Mouse (Mus musculus) hindbrain, embryonic 10.5 days (tissue): ENCODE results near the gene Ddx42. TPM values are rescaled to one million over a fixed set of nuclear protein-coding genes. Genes with fewer than 3 reads are reported as not detected.
A peak's percentile ranks its signal among the peaks of the same experiment; 100 is the strongest.
"Not testable (repeated sequence)": the region's sequence is repeated elsewhere in the genome, so short reads cannot be mapped to it uniquely, and the experiment has no call there.

ENCODE experiments used
- DNase-seq: peaks from one replicate; pipeline ENCODE4 v3.0.0-alpha.2; 2017; ENCODE audit warnings: low spot score
- H3K27ac ChIP-seq: fragments of 300-500 bp; sonication (generic); 2 replicates; pipeline ENCODE4 v1.5.1; 2016; ENCODE audit warnings: mild to moderate bottlenecking, moderate library complexity
- H3K27me3 ChIP-seq: fragments of 300-500 bp; sonication (generic); 2 replicates; pipeline ENCODE4 v1.6.1; 2016; ENCODE audit warnings: mild to moderate bottlenecking; ENCODE audit not compliant: poor library complexity, insufficient read depth, severe bottlenecking
- H3K36me3 ChIP-seq: fragments of 300-500 bp; sonication (generic); 2 replicates; pipeline ENCODE4 v1.6.1; 2016; ENCODE audit warnings: mild to moderate bottlenecking, moderate library complexity
- H3K4me1 ChIP-seq: fragments of 300-500 bp; sonication (generic); replicated peaks from 2 replicates; pipeline ENCODE4 v1.6.1; 2016; ENCODE audit warnings: mild to moderate bottlenecking
- H3K4me3 ChIP-seq: fragments of 300-500 bp; sonication (generic); 2 replicates; pipeline ENCODE4 v1.5.1; 2016; ENCODE audit warnings: mild to moderate bottlenecking, moderate library complexity
- H3K9me3 ChIP-seq: fragments of 300-500 bp; sonication (generic); 2 replicates; pipeline ENCODE4 v1.6.1; 2016; ENCODE audit warnings: mild to moderate bottlenecking, moderate library complexity
- WGBS: fragments of 180-500 bp; shearing (Covaris S2); methylation state at CpG from one replicate; pipeline ENCODE4 v1.1.7; 2016; 5-methylcytosine and 5-hydroxymethylcytosine counted together
- polyA plus RNA-seq: library from polyadenylated mRNA; unstranded; fragments of >200 nt; fragmentation: Nextera tagmentation; extraction: Ambion mirVana; gene quantifications from 2 replicates; pipeline ENCODE4 v1.2.1, GENCODE M21; 2016

The Ddx42 gene
- polyA plus RNA-seq, 1 experiment from 2014 or later, result 85.6 TPM

GRCm38 (mm10) chr11:106215450-106215859 lies 1.3 kb upstream of the Ddx42 start:
- DNase-seq, result no peak
- H3K36me3 ChIP-seq, result peaks cover 33% of the 10 kb centered on the region
- H3K4me3 ChIP-seq, result peak overlapping the region; percentile 84
- H3K27me3 ChIP-seq, result no peaks in the 10 kb centered on the region
- WGBS, result 38% methylated on average over 7 of the region's 7 CpGs
- H3K9me3 ChIP-seq, result no peaks in the 10 kb centered on the region
- H3K27ac ChIP-seq, result peak overlapping the region; percentile 95
- peaks cover 29% of the 10 kb centered on the region for H3K4me1 ChIP-seq

- DNase-seq, result peak; percentile 97
- Histone ChIP-seq H3K9me3 (no peaks in the 10 kb centered on the region), H3K27me3 (no peaks in the 10 kb centered on the region), H3K36me3 (peaks cover 27% of the 10 kb centered on the region), H3K4me3 (peak within 1 kb of the TSS; percentile 84), H3K27ac (peak within 1 kb of the TSS; percentile 95), H3K4me1 (peaks cover 29% of the 10 kb centered on the region)
- WGBS, result under 1% methylated on average over 46 of the region's 46 CpGs
Measured at GRCm38 (mm10) chr11:106215927-106216729, 598 bp upstream of the Ddx42 start, which contains the start of gene Ccdc47. TSS of gene Ccdc47 (minus strand) at chr11:106216344.

GRCm38 (mm10) chr11:106220603-106221002 lies 3.9 kb downstream of the Ddx42 start:
- DNase-seq, result no peak
- 92% methylated on average over 3 of the region's 3 CpGs for WGBS
- no peak overlapping the region for H3K27ac ChIP-seq
- H3K36me3 ChIP-seq, result peaks cover 19% of the 10 kb centered on the region
- H3K27me3 ChIP-seq, result no peaks in the 10 kb centered on the region
- H3K4me3 ChIP-seq, result no peak overlapping the region
- peaks cover 19% of the 10 kb centered on the region for H3K4me1 ChIP-seq
- no peaks in the 10 kb centered on the region for H3K9me3 ChIP-seq

GRCm38 (mm10) chr11:106233978-106234377 lies 17.3 kb downstream of the Ddx42 start:
- H3K27ac ChIP-seq, H3K4me3 ChIP-seq, H3K27me3 ChIP-seq, H3K4me1 ChIP-seq, H3K9me3 ChIP-seq, DNase-seq: not testable (repeated sequence)
- 82% methylated on average over 8 of the region's 8 CpGs for WGBS
- H3K36me3 ChIP-seq, result peaks cover 97% of the 10 kb centered on the region

- WGBS, result 99% methylated on average over 1 of the region's 1 CpGs
- H3K36me3 ChIP-seq, result peaks cover 100% of the 10 kb centered on the region
- H3K4me1 ChIP-seq, result no peaks in the 10 kb centered on the region
- DNase-seq, result no peak
- H3K4me3 ChIP-seq, result no peak overlapping the region
- 0 out of 2 replicates have a peak, but pooled peaks cover 4% of the 10 kb centered on the region for H3K9me3 ChIP-seq
- H3K27ac ChIP-seq, result no peak overlapping the region
- no peaks in the 10 kb centered on the region for H3K27me3 ChIP-seq
Measured at GRCm38 (mm10) chr11:106246834-106247233, 30.1 kb downstream of the Ddx42 start.

GRCm38 (mm10) chr11:106249326-106249725 lies 32.6 kb downstream of the Ddx42 start:
- DNase-seq, result no peak
- Histone ChIP-seq H3K4me1 (0 out of 2 replicates have a peak, but pooled peaks cover under 1% of the 10 kb centered on the region), H3K27ac (no peak overlapping the region), H3K9me3 (0 out of 2 replicates have a peak, but pooled peaks cover 4% of the 10 kb centered on the region), H3K36me3 (peaks cover 100% of the 10 kb centered on the region), H3K27me3 (no peaks in the 10 kb centered on the region), H3K4me3 (no peak overlapping the region)
- 90% methylated on average over 7 of the region's 7 CpGs for WGBS

- DNase-seq, result no peak
- 29% methylated on average over 2 of the region's 2 CpGs for WGBS
Measured at GRCm38 (mm10) chr11:106254767-106255166, 38.0 kb downstream of the Ddx42 start.

DNA sequence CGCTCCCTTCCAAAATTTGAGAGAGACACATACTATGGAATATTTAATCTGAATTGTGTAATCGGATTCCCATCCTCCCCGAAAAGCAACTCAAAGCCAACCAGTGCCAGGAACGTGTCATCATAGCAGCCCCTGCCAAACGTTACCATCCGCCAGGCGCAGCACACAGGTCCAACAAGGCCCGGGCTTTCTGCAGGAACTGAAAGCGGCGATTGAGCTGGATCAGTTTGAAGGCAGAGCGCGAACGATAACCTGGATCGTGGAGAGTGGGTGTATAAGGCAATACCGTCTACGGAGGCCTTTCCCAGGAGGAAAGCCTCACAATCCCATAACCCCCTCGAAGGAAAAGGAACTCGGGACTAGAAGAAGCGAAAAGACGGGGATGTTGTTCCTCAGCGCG lies 38.4 kb downstream of the Ddx42 start:
- Histone ChIP-seq H3K36me3 (peaks cover 78% of the 10 kb centered on the region), H3K27ac (peak overlapping the region; percentile 95)

More at GRCm38 (mm10) chr11:106254767-106255166, 38.0 kb downstream of the Ddx42 start:
- no peaks in the 10 kb centered on the region for H3K9me3 ChIP-seq
- no peak overlapping the region for H3K27ac ChIP-seq
- no peaks in the 10 kb centered on the region for H3K27me3 ChIP-seq
- H3K36me3 ChIP-seq, result peaks cover 78% of the 10 kb centered on the region
- peaks cover 24% of the 10 kb centered on the region for H3K4me1 ChIP-seq
- peak overlapping the region; percentile 69 for H3K4me3 ChIP-seq

GRCm38 (mm10) chr11:106255685-106256451 lies 39.1 kb downstream of the Ddx42 start, which contains the start of the genes Ftsj3 and Psmc5:
TSS of gene Ftsj3 (minus strand) at chr11:106256079.
TSS of gene Psmc5 (plus strand) at chr11:106256154.
- under 1% methylated on average over 42 of the region's 42 CpGs for WGBS
- no peaks in the 10 kb centered on the region for H3K9me3 ChIP-seq
- H3K4me3 ChIP-seq, result peak within 1 kb of the TSS; percentile 69
- peaks cover 78% of the 10 kb centered on the region for H3K36me3 ChIP-seq
- DNase-seq, result peak; percentile 96
- peaks cover 24% of the 10 kb centered on the region for H3K4me1 ChIP-seq
- no peaks in the 10 kb centered on the region for H3K27me3 ChIP-seq
- H3K27ac ChIP-seq, result peak within 1 kb of the TSS; percentile 95

More for the DNA sequence above, 38.4 kb downstream of the Ddx42 start:
- DNase-seq, result no peak
- no peaks in the 10 kb centered on the region for H3K27me3 ChIP-seq
- WGBS, result 4% methylated on average over 22 of the region's 22 CpGs
- peak overlapping the region; percentile 69 for H3K4me3 ChIP-seq
- H3K4me1 ChIP-seq, result peaks cover 24% of the 10 kb centered on the region
- H3K9me3 ChIP-seq, result no peaks in the 10 kb centered on the region

DNA sequence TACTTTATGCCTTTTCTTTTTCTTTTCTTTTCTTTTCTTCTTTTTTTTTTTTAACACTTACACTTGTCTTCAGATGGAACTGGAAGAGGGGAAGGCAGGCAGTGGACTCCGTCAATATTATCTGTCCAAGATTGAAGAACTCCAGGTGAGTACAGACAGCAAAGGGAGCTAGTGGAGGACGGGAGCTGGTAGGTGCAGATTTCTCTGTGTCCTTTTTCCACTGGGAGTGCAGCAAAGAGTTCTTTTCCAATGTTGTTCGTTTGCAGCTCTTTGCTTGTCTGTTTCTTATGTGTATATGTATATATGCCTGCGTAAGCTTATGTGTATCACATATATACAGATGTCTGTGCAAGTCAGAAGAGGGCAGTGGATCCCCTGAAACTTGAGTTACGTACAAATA lies 40.0 kb downstream of the Ddx42 start:
- Histone ChIP-seq H3K27ac (peak overlapping the region; percentile 95), H3K4me3 (peak overlapping the region; percentile 69), H3K36me3 (peaks cover 78% of the 10 kb centered on the region), H3K27me3 (no peaks in the 10 kb centered on the region), H3K9me3 (no peaks in the 10 kb centered on the region), H3K4me1 (peaks cover 24% of the 10 kb centered on the region)
- 78% methylated on average over 5 of the region's 5 CpGs for WGBS
- DNase-seq, result no peak

DNA sequence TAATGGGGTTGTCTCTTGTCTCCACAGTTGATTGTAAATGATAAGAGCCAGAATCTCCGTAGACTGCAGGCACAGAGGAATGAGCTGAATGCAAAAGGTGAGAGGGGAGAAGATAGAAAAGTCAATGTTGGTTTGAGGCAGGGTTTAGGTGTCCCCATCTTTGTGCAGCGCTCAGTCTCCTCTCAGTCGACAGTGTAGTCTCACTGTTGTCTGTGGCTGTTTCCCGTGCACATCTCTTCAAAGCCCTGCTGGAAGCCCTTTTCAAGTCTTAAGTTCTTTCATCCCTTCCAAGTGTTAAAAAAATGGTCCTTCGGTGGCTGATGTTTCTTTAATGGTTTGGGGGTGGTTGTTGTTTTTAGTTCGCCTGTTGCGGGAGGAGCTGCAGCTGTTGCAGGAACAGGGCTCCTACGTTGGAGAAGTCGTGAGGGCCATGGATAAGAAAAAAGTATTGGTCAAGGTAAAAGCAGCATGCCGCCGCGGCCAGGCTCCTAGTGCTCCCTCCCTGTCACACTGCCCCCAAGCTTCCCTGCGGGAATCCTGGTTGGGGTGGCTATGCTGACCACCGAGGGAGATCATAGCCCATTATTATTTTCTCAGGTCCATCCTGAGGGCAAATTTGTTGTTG lies 44.2 kb downstream of the Ddx42 start:
- 87% methylated on average over 14 of the region's 14 CpGs for WGBS
- no peak for DNase-seq
- H3K9me3 ChIP-seq, result no peaks in the 10 kb centered on the region
- H3K4me1 ChIP-seq, result peaks cover 13% of the 10 kb centered on the region
- H3K4me3 ChIP-seq, result no peak overlapping the region
- H3K27me3 ChIP-seq, result no peaks in the 10 kb centered on the region
- H3K27ac ChIP-seq, result no peak overlapping the region
- H3K36me3 ChIP-seq, result peaks cover 89% of the 10 kb centered on the region

DNA sequence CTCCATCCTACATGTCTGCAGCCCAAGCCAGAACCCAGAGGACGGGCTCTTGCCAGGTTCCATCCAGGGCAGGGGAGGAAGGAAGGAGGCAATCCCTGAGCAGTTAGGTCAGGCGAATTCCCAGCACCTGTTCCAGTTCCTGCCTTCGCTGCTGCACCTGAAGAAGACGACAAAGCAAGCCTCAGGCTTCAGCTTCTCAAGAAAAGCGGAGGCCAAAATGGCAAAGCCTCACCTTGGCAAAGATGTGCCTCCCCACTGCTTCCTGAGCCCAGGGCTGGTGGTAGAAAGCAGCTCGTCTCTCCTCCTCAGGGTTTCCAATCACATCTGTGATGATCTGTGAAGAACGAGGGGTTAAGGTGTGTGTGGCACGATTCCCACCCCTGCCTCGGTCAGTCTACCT lies 47.2 kb downstream of the Ddx42 start:
- H3K4me3 ChIP-seq, result no peak overlapping the region
- H3K27me3 ChIP-seq, result no peaks in the 10 kb centered on the region
- H3K27ac ChIP-seq, result no peak overlapping the region
- H3K36me3 ChIP-seq, result peaks cover 92% of the 10 kb centered on the region
- 94% methylated on average over 9 of the region's 9 CpGs for WGBS
- H3K4me1 ChIP-seq, result peaks cover 21% of the 10 kb centered on the region
- H3K9me3 ChIP-seq, result no peaks in the 10 kb centered on the region
- no peak for DNase-seq
